Mouse (Mus musculus): ENCODE measurements around the gene Ninj1.

Ninj1 gene

DNA sequence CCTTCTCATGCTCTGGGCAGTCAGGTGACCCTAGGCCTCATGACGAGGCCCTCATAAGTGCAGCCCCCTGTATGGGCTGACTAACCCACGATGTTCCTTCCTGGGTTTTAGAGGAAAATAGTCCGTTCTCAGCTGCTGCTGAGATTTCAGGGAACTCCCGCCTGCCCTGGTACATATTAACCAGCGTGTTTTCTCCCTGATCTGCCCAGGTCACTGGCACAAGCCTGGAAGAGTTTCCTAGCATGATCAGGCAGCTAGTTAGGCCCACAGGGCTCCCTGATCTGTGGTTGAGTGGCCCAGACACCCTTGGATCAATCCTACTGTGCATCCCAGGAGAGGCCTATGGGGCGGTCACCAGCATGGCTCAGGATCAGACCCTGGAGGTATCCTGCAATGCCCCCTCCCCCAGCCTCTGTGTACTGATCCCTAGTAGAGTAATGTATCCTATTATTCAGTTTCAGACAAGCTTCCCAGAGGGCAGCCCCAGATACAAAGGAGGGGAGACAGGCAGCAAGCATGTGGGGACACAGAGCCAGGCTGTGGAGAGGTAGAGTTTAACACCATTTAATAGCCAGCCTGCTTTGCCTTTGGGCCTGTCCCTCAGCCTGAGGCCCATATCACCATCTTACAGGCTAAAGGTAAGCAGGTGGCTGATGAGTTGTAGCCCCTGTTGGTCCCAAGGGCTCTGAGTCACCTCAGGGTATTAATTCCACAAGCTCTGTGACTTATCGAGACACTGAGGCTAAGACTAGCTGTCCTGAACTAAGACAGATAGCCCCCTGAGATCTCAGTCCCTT lies 3.8 kb downstream of the Ninj1 start:
- in situ Hi-C loops (cut with MboI; ENCODE audit: low pct_unique_long_range_greater_than_20kb in 1 of 2, low sequenced_read_pairs in 2 of 2, unreplicated experiment in 1 of 2): no loop called here

GRCm38 (mm10) chr13:49191673-49192035 lies 4.4 kb downstream of the Ninj1 start:
- in situ Hi-C loops (cut with MboI; ENCODE audit: low pct_unique_long_range_greater_than_20kb in 1 of 2, low sequenced_read_pairs in 2 of 2, unreplicated experiment in 1 of 2): no loop called here

GRCm38 (mm10) chr13:49192156-49192855 lies 5.0 kb downstream of the Ninj1 start:
- in situ Hi-C loops (cut with MboI; ENCODE audit: low pct_unique_long_range_greater_than_20kb in 1 of 2, low sequenced_read_pairs in 2 of 2, unreplicated experiment in 1 of 2): no loop called here

GRCm38 (mm10) chr13:49193650-49194049 lies 6.4 kb downstream of the Ninj1 start:
- in situ Hi-C loops (cut with MboI; ENCODE audit: low pct_unique_long_range_greater_than_20kb in 1 of 2, low sequenced_read_pairs in 2 of 2, unreplicated experiment in 1 of 2): no loop called here

DNA sequence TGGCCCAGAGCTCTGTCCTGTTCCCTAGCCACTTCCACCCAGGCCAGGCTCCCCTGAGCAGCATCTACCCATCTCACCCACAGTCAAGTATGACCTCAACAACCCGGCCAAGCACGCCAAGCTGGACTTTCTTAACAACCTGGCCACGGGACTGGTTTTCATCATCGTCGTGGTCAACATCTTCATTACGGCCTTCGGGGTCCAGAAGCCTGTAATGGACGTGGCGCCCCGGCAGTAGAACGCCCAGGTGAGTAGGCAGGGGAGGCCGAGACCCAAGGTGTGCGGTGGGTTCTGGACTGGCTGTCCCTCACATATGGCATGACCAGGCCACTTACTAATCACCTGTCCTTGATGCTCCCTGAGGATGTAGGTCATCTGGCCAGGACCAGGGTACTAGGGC lies 7.5 kb downstream of the Ninj1 start:
- in situ Hi-C loops (cut with MboI; ENCODE audit: low pct_unique_long_range_greater_than_20kb in 1 of 2, low sequenced_read_pairs in 2 of 2, unreplicated experiment in 1 of 2): no loop called here

DNA sequence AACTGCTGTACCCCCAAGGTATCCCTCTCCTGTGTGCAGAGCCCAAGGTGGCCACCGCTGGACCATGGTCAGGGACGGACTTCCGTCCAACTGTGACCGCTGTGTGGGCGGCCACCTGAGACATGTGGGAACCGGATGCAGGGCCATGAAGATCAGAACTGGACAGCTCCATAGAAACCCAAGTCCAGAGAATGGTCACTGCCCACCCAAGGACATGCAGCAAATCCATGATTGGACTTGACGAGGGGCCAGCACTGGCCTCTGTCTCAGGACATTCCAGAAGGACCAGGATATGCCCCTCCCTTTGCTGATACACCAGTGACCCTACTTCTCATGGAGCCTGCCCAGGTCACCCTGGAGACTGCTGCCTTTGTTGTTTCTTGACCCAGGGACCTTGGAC lies 8.4 kb downstream of the Ninj1 start:
- in situ Hi-C loops (cut with MboI; ENCODE audit: low pct_unique_long_range_greater_than_20kb in 1 of 2, low sequenced_read_pairs in 2 of 2, unreplicated experiment in 1 of 2): no loop called here

DNA sequence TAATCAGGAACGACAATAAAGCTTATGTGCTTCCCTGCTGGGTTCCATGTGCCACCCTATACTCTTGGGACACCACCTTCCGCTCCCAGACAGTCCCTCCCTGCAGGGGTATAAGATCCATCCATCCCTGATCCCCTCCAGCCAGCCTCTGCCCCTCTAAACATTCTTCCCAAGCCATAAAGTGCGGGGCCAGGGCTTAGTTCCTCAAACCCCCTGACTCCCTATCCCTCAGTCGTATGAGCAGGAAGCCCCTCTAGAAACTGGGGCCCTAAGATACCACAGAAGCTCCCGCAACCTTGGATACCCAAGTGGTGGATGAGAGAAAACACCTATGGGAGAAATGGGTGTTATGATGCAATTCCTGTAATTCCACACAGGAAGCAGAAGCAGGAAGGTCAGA lies 8.9 kb downstream of the Ninj1 start:
- in situ Hi-C loops (cut with MboI; ENCODE audit: low pct_unique_long_range_greater_than_20kb in 1 of 2, low sequenced_read_pairs in 2 of 2, unreplicated experiment in 1 of 2): no loop called here

DNA sequence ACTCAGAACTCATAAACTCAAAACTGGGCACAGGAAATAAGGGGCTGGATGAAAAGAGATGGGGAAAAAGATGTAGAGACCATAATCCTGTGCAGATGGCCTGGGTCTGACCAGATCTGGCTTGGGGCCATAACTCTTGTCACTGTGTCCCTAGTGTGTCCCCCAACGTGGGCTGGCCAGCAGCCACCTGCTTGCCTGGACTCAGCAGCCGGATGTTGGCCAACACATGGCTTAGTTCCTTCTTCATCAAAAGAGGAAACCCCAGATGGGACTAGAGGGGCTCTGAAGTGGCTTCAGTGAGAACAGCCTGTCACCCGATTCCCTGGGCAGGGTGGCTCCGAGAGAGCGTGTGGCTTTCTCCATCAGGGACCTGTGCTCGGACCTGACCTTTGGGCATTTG lies 9.5 kb downstream of the Ninj1 start:
- in situ Hi-C loops (cut with MboI; ENCODE audit: low pct_unique_long_range_greater_than_20kb in 1 of 2, low sequenced_read_pairs in 2 of 2, unreplicated experiment in 1 of 2): no loop called here

GRCm38 (mm10) chr13:49198734-49199133 lies 11.4 kb downstream of the Ninj1 start:
- in situ Hi-C loops (cut with MboI; ENCODE audit: low pct_unique_long_range_greater_than_20kb in 1 of 2, low sequenced_read_pairs in 2 of 2, unreplicated experiment in 1 of 2): no loop called here

DNA sequence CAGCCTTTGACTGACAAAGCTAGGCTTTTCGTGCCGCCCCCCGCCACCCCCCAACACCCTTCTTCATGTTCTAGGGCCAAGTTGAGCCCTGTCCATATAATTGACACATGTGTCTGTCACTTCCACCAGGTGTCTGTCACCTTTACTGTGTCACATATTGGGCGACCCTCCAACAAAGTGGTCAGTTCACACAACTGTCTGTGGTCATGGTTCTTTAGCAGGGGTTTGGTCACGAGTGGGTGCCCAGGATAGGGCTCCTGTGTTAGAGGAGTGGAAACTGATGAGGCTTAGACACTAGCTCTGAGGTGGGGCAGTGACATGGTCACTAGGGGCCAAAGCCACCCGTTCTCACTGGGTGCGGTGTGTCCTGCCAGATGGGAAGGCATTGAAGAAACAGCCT lies 12.6 kb downstream of the Ninj1 start:
- in situ Hi-C loops (cut with MboI; ENCODE audit: low pct_unique_long_range_greater_than_20kb in 1 of 2, low sequenced_read_pairs in 2 of 2, unreplicated experiment in 1 of 2): no loop called here

GRCm38 (mm10) chr13:49200688-49201087 lies 13.4 kb downstream of the Ninj1 start:
- in situ Hi-C loops (cut with MboI; ENCODE audit: low pct_unique_long_range_greater_than_20kb in 1 of 2, low sequenced_read_pairs in 2 of 2, unreplicated experiment in 1 of 2): no loop called here

DNA sequence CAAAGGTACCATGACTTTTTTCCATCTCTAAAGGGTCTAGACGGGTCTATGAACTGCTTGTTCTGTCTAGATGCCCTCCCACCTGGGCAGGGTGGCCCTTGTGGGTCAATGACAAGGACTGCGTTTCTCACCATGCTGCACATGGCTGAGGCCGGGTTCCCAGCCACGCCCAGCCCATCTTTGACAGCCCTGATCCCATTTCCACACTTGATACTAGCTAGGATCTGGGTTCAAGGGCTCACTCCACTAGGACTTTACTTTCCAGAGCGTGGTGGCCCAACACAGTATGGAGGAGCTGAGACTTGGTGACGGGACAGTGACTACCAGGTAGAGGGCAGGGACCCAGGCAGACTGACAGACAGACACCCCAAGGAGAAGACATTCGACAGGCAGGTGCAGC lies 15.3 kb downstream of the Ninj1 start:
- in situ Hi-C loops (cut with MboI; ENCODE audit: low pct_unique_long_range_greater_than_20kb in 1 of 2, low sequenced_read_pairs in 2 of 2, unreplicated experiment in 1 of 2): no loop called here

- in situ Hi-C loops (cut with MboI; ENCODE audit: low pct_unique_long_range_greater_than_20kb in 1 of 2, low sequenced_read_pairs in 2 of 2, unreplicated experiment in 1 of 2): no loop called here
Measured at GRCm38 (mm10) chr13:49205381-49205998, 18.2 kb downstream of the Ninj1 start.

- in situ Hi-C loops (cut with MboI; ENCODE audit: low pct_unique_long_range_greater_than_20kb in 1 of 2, low sequenced_read_pairs in 2 of 2, unreplicated experiment in 1 of 2): no loop called here
Measured at GRCm38 (mm10) chr13:49206341-49206740, 19.1 kb downstream of the Ninj1 start.

GRCm38 (mm10) chr13:49209306-49209705 lies 22.0 kb downstream of the Ninj1 start:
- in situ Hi-C loops (cut with MboI; ENCODE audit: low pct_unique_long_range_greater_than_20kb in 1 of 2, low sequenced_read_pairs in 2 of 2, unreplicated experiment in 1 of 2): no loop called here

DNA sequence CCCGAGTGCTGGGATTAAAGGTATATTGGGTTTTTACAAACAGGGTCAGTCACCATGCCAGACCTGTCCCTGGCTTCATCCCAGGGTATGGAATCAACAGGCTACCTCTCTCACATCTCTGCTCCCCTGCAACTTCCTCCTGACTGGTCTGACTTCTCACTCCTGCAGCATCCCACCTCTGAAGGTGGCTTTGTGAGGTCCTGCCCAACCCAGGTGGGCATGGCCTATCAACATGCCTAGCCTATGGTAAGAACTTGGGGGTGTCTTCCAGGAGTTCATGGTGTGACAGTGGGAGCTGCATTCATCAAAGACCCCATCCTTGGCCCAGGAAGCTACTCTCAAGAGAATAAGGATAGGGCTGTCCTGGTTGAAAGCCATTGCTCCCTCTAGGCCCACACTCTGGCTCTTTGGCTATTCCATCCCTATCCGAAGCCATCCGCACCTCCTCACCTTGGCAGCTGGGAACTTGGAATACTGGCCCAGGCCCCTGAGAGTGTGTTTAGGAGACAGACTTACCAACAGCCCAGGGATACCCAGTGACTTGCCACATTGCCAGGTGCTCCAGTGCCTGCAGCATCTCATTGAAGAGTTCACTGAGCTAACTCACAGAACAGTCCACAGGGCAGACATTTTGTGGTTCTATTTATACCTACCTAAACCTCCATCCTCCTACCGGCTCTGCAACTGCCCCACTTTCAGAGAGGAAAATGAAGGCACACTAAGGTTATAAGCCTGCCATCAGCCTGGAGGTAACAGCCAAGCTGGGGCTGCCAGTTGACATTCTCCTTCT lies 25.6 kb downstream of the Ninj1 start:
- in situ Hi-C loops (cut with MboI; ENCODE audit: low pct_unique_long_range_greater_than_20kb in 1 of 2, low sequenced_read_pairs in 2 of 2, unreplicated experiment in 1 of 2): no loop called here

- in situ Hi-C loops (cut with MboI; ENCODE audit: low pct_unique_long_range_greater_than_20kb in 1 of 2, low sequenced_read_pairs in 2 of 2, unreplicated experiment in 1 of 2): no loop called here
Measured at GRCm38 (mm10) chr13:49213531-49213932, 26.2 kb downstream of the Ninj1 start.

GRCm38 (mm10) chr13:49214454-49214853 lies 27.2 kb downstream of the Ninj1 start:
- in situ Hi-C loops (cut with MboI; ENCODE audit: low pct_unique_long_range_greater_than_20kb in 1 of 2, low sequenced_read_pairs in 2 of 2, unreplicated experiment in 1 of 2): no loop called here

DNA sequence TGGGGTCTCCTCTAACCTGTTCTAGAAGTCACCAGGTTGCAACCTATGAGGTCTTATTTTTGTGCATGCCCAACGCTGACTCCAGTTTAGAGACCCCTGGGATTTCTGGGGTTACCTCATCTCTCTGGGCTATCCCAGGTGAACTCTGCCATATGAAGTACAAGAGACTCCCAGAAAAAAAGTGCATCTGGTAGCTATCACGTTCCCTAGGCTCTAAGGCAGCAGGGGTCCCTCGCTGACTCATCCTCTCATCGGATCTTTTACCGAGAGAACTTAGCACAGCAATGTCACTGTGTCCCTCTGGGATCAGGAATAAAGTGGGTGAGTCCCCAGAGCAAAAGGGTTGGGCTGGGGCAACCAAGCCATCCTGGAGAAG lies 27.8 kb downstream of the Ninj1 start:
- in situ Hi-C loops (cut with MboI; ENCODE audit: low pct_unique_long_range_greater_than_20kb in 1 of 2, low sequenced_read_pairs in 2 of 2, unreplicated experiment in 1 of 2): no loop called here

All from mouse embryonic stem cell (cell line).